Mouse (Mus musculus): Measurements from ENCODE around the gene Susd1.

DNA sequence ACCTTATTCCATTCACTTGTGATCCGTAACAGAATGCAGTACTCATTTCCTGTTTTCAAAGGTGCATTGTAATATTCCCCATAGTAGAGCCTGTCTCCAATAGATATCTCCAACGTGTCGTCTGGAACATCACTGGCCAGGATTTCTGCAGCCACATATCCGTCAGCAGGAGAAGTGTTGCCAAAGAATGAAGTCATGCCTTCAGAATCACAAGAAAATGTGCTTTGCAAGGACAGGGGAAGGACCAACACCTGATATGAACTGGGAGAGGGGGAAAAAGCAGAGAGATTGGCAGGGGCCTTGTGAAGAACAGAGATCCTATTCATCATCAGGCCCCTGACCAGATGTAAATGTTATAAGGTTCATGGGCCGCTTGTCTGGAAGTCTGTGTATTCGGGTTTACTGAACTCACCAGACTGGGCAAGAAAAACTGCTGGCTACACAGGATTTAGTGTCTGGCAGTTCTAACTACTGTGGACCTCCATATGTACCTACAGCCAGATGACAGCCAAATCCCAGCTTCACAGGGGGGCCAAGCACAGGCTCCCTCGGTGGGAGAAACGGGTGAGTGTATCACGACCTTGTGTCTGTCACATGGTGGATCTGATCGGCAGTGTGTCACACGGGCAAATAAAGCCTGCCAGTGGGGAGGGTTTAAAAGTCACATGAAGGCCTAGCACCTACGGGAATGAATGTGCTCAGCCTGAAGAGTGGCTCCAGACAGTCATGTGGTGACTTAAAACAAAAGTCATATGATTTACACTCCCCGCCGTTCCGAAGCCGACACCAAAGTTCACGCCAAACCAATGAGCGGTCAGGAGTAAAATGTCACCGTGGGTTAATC is 108.8 kb downstream of the Susd1 start:
- no peak for TF ChIP-seq POLR2A (IDR thresholded peaks at IDR 0.05; ENCODE audit: borderline replicate concordance, control insufficient read depth, low read depth, low read length)
- no peak for TF ChIP-seq CTCF (IDR thresholded peaks at IDR 0.05; ENCODE audit: control insufficient read depth, insufficient read depth, low read length)
